Mouse (Mus musculus) limb, embryonic 13.5 days (tissue): ENCODE measurements around the gene Sult1e1. TPM values are rescaled to one million over a fixed set of nuclear protein-coding genes. Genes with fewer than 3 reads are reported as not detected.

Experiments
- ATAC-seq: fragments of 200-750 bp; cut with Nextera tagmentation; 2 replicates; pipeline ENCODE4 v1.8.0; 2017; ENCODE audit warnings: low read depth, moderate number of reproducible peaks, moderate TSS enrichment; ENCODE audit not compliant: low FRiP score
- H3K27ac ChIP-seq: fragments of 300-500 bp; sonication (generic); 2 replicates; pipeline ENCODE4 v1.5.1; 2015; ENCODE audit warnings: inconsistent platforms, mild to moderate bottlenecking, moderate library complexity
- H3K27me3 ChIP-seq: fragments of 300-500 bp; sonication (generic); 2 replicates; pipeline ENCODE4 v1.6.1; 2015; ENCODE audit warnings: mild to moderate bottlenecking, inconsistent platforms
- H3K36me3 ChIP-seq: fragments of 300-500 bp; sonication (generic); 2 replicates; pipeline ENCODE4 v1.6.1; 2015; ENCODE audit warnings: inconsistent platforms, mild to moderate bottlenecking, moderate library complexity
- H3K4me1 ChIP-seq: fragments of 300-500 bp; sonication (generic); 2 replicates; pipeline ENCODE4 v1.6.1; 2015; ENCODE audit warnings: inconsistent platforms
- H3K4me2 ChIP-seq: fragments of 300-500 bp; sonication (generic); replicated peaks from 2 replicates; pipeline ENCODE4 v1.6.1; 2015; ENCODE audit warnings: inconsistent platforms, mild to moderate bottlenecking, moderate library complexity
- H3K4me3 ChIP-seq: fragments of 300-500 bp; sonication (generic); 2 replicates; pipeline ENCODE4 v1.5.1; 2015; ENCODE audit warnings: moderate library complexity, mild to moderate bottlenecking, inconsistent platforms
- H3K9ac ChIP-seq: fragments of 300-500 bp; sonication (generic); 2 replicates; pipeline ENCODE4 v1.6.1; 2015; ENCODE audit warnings: mild to moderate bottlenecking, inconsistent platforms
- H3K9me3 ChIP-seq: fragments of 300-500 bp; sonication (generic); 2 replicates; pipeline ENCODE4 v1.6.1; 2016; ENCODE audit warnings: inconsistent platforms
- WGBS: fragments of 180-500 bp; shearing (Covaris S2); methylation state at CpG from one replicate; pipeline ENCODE4 v1.1.7; 2015; 5-methylcytosine and 5-hydroxymethylcytosine counted together
- polyA plus RNA-seq: library from polyadenylated mRNA; unstranded; fragments of >200 nt; fragmentation: Nextera tagmentation; extraction: Ambion mirVana; gene quantifications from 2 replicates; pipeline ENCODE4 v1.2.1, GENCODE M21; 2015

The Sult1e1 gene
- 0.11 TPM in 1 of 2 replicates, not detected in the other for polyA plus RNA-seq

GRCm38 (mm10) chr5:87591494-87591893, at the start of gene Sult1e1:
Sult1e1 (minus strand) TSS chr5:87591594.
- 78% methylated on average over 5 of the region's 5 CpGs for WGBS
- no peaks in the 10 kb centered on the region for H3K27me3 ChIP-seq
- H3K27ac ChIP-seq, result no peak within 1 kb of the TSS
- H3K9me3 ChIP-seq, result no peaks in the 10 kb centered on the region
- H3K4me1 ChIP-seq, result peaks cover 3% of the 10 kb centered on the region; the same call in 1 of the 2 replicates
- no peak within 1 kb of the TSS for H3K4me3 ChIP-seq
- H3K4me2 ChIP-seq, result no peak within 1 kb of the TSS
- H3K36me3 ChIP-seq, result no peaks in the 10 kb centered on the region
- ATAC-seq, result no peak
- H3K9ac ChIP-seq, result no peak within 1 kb of the TSS

DNA sequence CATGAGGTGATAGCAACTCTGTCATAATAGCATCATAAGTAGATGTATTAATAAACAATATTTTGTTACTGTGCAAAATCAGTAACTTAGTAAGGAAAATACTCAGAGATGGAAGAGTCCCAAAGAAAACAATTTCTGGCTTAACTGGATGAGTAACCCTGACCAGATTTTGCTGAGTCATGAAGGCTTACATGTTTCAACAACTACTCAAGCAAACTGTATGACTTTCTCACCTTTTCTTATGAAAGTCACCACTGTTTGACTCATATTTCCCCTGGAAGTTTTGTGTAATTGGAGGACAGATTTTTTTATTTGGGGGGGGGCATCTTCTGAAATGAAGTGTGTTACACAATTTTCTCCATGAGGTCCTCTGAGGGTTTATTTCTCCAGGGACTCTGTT, 31.3 kb upstream of the Sult1e1 start:
- Histone ChIP-seq H3K4me1 (no peaks in the 10 kb centered on the region), H3K36me3 (no peaks in the 10 kb centered on the region), H3K4me3 (no peak overlapping the region), H3K27me3 (no peaks in the 10 kb centered on the region), H3K9ac (no peak overlapping the region), H3K4me2 (no peak overlapping the region), H3K27ac (no peak overlapping the region), H3K9me3 (no peaks in the 10 kb centered on the region)
- ATAC-seq, result no peak

DNA sequence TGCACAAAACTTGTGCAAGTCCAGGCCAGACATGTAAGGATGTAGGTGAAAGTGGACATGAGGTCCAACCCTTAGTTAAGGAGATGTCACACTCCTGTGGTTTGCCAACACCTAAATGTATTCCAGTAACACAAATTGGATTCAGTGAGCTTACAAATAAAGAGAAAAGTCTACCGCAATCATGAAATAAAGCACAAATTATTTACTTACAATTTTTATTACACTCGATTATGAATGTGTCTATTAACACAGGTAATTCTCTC, 23.7 kb upstream of the Sult1e1 start:
- H3K27ac ChIP-seq, result no peak overlapping the region

GRCm38 (mm10) chr5:87614364-87615127, 23.2 kb upstream of the Sult1e1 start:
- no peak for ATAC-seq

More for the DNA sequence above, 23.7 kb upstream of the Sult1e1 start:
- H3K9ac ChIP-seq, result no peak overlapping the region
- H3K4me3 ChIP-seq, result no peak overlapping the region
- 80% methylated on average over 2 of the region's 2 CpGs for WGBS
- no peaks in the 10 kb centered on the region for H3K36me3 ChIP-seq
- no peaks in the 10 kb centered on the region for H3K9me3 ChIP-seq
- no peaks in the 10 kb centered on the region for H3K4me1 ChIP-seq
- no peaks in the 10 kb centered on the region for H3K27me3 ChIP-seq
- H3K4me2 ChIP-seq, result no peak overlapping the region
- no peak for ATAC-seq

GRCm38 (mm10) chr5:87601018-87601417, 9.6 kb upstream of the Sult1e1 start:
- 79% methylated on average over 3 of the region's 3 CpGs for WGBS
- no peaks in the 10 kb centered on the region for H3K36me3 ChIP-seq
- H3K4me3 ChIP-seq, result no peak overlapping the region
- H3K9ac ChIP-seq, result no peak overlapping the region
- no peaks in the 10 kb centered on the region for H3K9me3 ChIP-seq
- ATAC-seq, result no peak
- no peak overlapping the region for H3K4me2 ChIP-seq
- H3K27me3 ChIP-seq, result no peaks in the 10 kb centered on the region
- no peaks in the 10 kb centered on the region for H3K4me1 ChIP-seq
- no peak overlapping the region for H3K27ac ChIP-seq

More at GRCm38 (mm10) chr5:87614364-87615127, 23.2 kb upstream of the Sult1e1 start:
- H3K4me2 ChIP-seq, result no peak overlapping the region
- H3K9ac ChIP-seq, result no peak overlapping the region
- H3K4me3 ChIP-seq, result no peak overlapping the region
- H3K27me3 ChIP-seq, result no peaks in the 10 kb centered on the region
- H3K36me3 ChIP-seq, result no peaks in the 10 kb centered on the region
- H3K27ac ChIP-seq, result no peak overlapping the region
- H3K4me1 ChIP-seq, result no peaks in the 10 kb centered on the region
- H3K9me3 ChIP-seq, result no peaks in the 10 kb centered on the region

DNA sequence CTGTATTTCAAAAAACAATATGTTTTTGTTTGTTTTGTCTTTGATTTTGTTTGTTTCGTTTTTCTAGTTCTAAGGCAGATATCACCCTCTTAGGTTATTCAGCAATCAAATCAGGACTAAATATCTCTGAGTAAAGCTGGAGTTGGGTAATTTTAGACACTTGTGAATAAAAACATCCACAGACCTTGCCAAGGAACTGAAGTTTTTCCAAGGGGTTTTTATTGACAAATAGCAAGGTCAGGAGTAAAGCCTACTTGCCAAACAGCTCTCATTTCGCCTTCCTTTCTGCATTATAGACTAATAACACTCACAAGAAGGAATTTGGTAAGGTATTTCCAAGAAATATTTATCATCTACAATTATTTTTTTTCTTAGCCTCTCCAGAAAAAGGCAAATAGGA, 6.5 kb upstream of the Sult1e1 start:
- H3K27ac ChIP-seq, result no peak overlapping the region
- H3K4me2 ChIP-seq, result no peak overlapping the region
- H3K9ac ChIP-seq, result no peak overlapping the region
- no peaks in the 10 kb centered on the region for H3K36me3 ChIP-seq
- no peaks in the 10 kb centered on the region for H3K27me3 ChIP-seq
- H3K9me3 ChIP-seq, result no peaks in the 10 kb centered on the region
- H3K4me1 ChIP-seq, result no peaks in the 10 kb centered on the region
- no peak overlapping the region for H3K4me3 ChIP-seq
- ATAC-seq, result no peak
- 54% methylated on average over 2 of the region's 2 CpGs for WGBS

GRCm38 (mm10) chr5:87589916-87590315, 1.5 kb downstream of the Sult1e1 start:
- no peaks in the 10 kb centered on the region for H3K27me3 ChIP-seq
- no peaks in the 10 kb centered on the region for H3K36me3 ChIP-seq
- peaks cover 3% of the 10 kb centered on the region; the same call in 1 of the 2 replicates for H3K4me1 ChIP-seq
- no peak for ATAC-seq
- H3K4me3 ChIP-seq, result no peak overlapping the region
- H3K9me3 ChIP-seq, result no peaks in the 10 kb centered on the region
- H3K4me2 ChIP-seq, result no peak overlapping the region
- H3K27ac ChIP-seq, result no peak overlapping the region
- WGBS, result 88% methylated on average over 2 of the region's 2 CpGs
- no peak overlapping the region for H3K9ac ChIP-seq

DNA sequence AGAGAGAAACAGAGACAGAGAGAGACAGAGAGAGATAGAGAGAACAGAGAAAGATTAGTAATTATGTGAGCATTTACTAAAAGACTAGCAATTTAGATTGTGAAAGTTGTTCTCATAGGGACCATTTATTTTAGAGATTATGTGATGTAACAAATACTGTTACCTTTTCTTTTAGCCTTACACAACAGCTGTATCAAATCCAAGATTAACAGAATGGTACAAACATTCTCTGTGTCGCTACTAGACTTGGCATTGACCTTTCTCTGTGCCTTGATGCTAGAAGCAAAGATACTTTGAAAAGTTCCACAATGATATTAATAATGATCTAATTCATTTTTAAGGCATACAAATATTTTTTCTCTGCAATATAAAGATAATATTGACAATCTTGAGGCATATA, 11.0 kb downstream of the Sult1e1 start:
- Histone ChIP-seq H3K36me3 (no peaks in the 10 kb centered on the region), H3K9ac (no peak overlapping the region), H3K4me3 (no peak overlapping the region), H3K27ac (no peak overlapping the region), H3K4me2 (no peak overlapping the region), H3K4me1 (no peaks in the 10 kb centered on the region), H3K27me3 (no peaks in the 10 kb centered on the region), H3K9me3 (no peaks in the 10 kb centered on the region)
- no peak for ATAC-seq
- WGBS, result 74% methylated on average over 1 of the region's 1 CpGs

GRCm38 (mm10) chr5:87574174-87574573, 17.2 kb downstream of the Sult1e1 start:
- ATAC-seq, result no peak
- Histone ChIP-seq H3K9me3 (no peaks in the 10 kb centered on the region), H3K4me1 (peaks cover 12% of the 10 kb centered on the region; the same call in 1 of the 2 replicates), H3K4me2 (no peak overlapping the region), H3K9ac (no peak overlapping the region), H3K4me3 (no peak overlapping the region), H3K27me3 (no peaks in the 10 kb centered on the region), H3K27ac (no peak overlapping the region), H3K36me3 (no peaks in the 10 kb centered on the region)
- 14% methylated on average over 1 of the region's 1 CpGs for WGBS

DNA sequence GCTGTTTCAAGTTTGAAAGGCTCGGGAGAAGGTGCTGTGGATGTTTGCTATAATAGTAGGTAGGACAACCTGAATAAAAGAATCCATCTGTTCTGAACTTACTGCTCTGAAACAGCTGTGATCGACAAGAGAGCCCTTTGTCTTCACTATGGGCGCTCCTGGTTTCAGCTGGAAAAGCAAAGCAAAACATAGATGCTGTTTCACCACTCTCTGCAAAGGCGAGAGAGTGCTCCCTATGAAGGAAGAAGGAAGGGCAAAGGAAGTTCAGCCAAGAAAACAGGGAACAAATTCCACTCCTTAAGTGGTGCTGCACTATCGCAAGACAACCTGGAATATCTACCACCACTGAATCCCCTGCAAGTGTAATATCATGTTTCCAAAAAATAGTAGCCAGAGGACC, 17.9 kb downstream of the Sult1e1 start:
- Histone ChIP-seq H3K4me2 (peak overlapping the region; percentile 34), H3K27ac (no peak overlapping the region), H3K9ac (no peak overlapping the region), H3K36me3 (no peaks in the 10 kb centered on the region), H3K4me3 (no peak overlapping the region), H3K27me3 (no peaks in the 10 kb centered on the region), H3K4me1 (peaks cover 12% of the 10 kb centered on the region; the same call in 1 of the 2 replicates), H3K9me3 (no peaks in the 10 kb centered on the region)
- ATAC-seq, result peak; percentile 66; the same call in 1 of the 2 replicates
- 24% methylated on average over 5 of the region's 5 CpGs for WGBS

- WGBS, result 50% methylated on average over 6 of the region's 6 CpGs
- no peak overlapping the region for H3K9ac ChIP-seq
These were observed 18.6 kb downstream of the Sult1e1 start for GRCm38 (mm10) chr5:87572781-87573180.

DNA sequence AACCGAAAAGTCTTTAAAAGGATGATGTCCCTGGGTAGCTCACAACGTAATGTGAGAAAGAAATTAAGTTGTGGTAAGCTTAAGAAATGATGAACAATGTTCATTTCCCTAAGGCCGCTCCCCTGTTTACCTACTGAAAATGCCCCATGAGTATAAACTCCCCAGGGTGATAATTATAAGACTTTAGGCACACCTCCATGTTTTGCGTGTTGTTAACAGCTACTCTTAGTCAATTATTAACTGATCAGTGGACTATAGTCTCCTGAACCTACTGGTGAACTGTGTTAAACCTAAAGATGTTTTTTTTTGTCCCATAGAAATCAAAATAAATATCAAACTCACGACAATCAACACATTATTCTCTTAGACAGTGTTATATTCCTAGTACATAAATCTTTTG, 22.5 kb downstream of the Sult1e1 start, which contains the start of gene Sult1d1:
Gene Sult1d1 (minus strand): TSS at position 183 of the 400 bp plus-strand sequence.
- 80% methylated on average over 5 of the region's 5 CpGs for WGBS
- Histone ChIP-seq H3K4me2 (no peak within 1 kb of the TSS), H3K27me3 (no peaks in the 10 kb centered on the region), H3K27ac (no peak within 1 kb of the TSS), H3K36me3 (no peaks in the 10 kb centered on the region), H3K4me3 (no peak within 1 kb of the TSS), H3K9me3 (no peaks in the 10 kb centered on the region), H3K9ac (no peak within 1 kb of the TSS), H3K4me1 (peaks cover 6% of the 10 kb centered on the region; the same call in 1 of the 2 replicates)
- ATAC-seq, result no peak

More at GRCm38 (mm10) chr5:87572781-87573180, 18.6 kb downstream of the Sult1e1 start:
- Histone ChIP-seq H3K27me3 (no peaks in the 10 kb centered on the region), H3K27ac (no peak overlapping the region), H3K9me3 (no peaks in the 10 kb centered on the region), H3K4me3 (no peak overlapping the region), H3K36me3 (no peaks in the 10 kb centered on the region), H3K4me1 (peaks cover 12% of the 10 kb centered on the region; the same call in 1 of the 2 replicates), H3K4me2 (no peak overlapping the region)
- ATAC-seq, result no peak

- ATAC-seq, result no peak
- H3K27ac ChIP-seq, result no peak overlapping the region
- no peak overlapping the region for H3K4me3 ChIP-seq
- no peaks in the 10 kb centered on the region for H3K27me3 ChIP-seq
- H3K4me1 ChIP-seq, result no peaks in the 10 kb centered on the region
- no peak overlapping the region for H3K9ac ChIP-seq
- no peaks in the 10 kb centered on the region for H3K9me3 ChIP-seq
- 87% methylated on average over 1 of the region's 1 CpGs for WGBS
- no peak overlapping the region for H3K4me2 ChIP-seq
- H3K36me3 ChIP-seq, result no peaks in the 10 kb centered on the region
These were observed 24.1 kb downstream of the Sult1e1 start for GRCm38 (mm10) chr5:87567306-87567705.
